10 mouse cellular contexts compared by ENCODE assay signal in genomic region chr3:68973574-68973973, GRCm38 (mm10).
"Had no signal": no experiment of that assay in that cellular context is flagged by ENCODE, and none has a peak within 500 bp of the region (broad histone marks: within the 10 kb centered on the region; RNA-seq: fewer than 3 reads in every experiment).

No protein-coding gene starts in this region.

- H3K4me1 ChIP-seq: kidney, embryonic 15.5 days; limb, embryonic 15.5 days; midbrain, embryonic 13.5 days; neural tube, embryonic 15.5 days had no signal

- ATAC-seq: intestine, embryonic 16.5 days; liver, embryonic 12.5 days; midbrain, embryonic 13.5 days had no signal

- H3K9me3 ChIP-seq: kidney, embryonic 15.5 days; limb, embryonic 15.5 days; liver, embryonic 12.5 days; midbrain, embryonic 13.5 days; neural tube, embryonic 15.5 days; stomach, embryonic 15.5 days had no signal

- H3K27me3 ChIP-seq: kidney, embryonic 15.5 days; limb, embryonic 15.5 days; liver, embryonic 12.5 days; midbrain, embryonic 13.5 days; neural tube, embryonic 15.5 days; stomach, embryonic 15.5 days had no signal

- H3K27ac ChIP-seq: kidney, embryonic 15.5 days; left cerebral cortex, adult 2 months; limb, embryonic 15.5 days; liver, embryonic 12.5 days; midbrain, embryonic 13.5 days; neural tube, embryonic 15.5 days; stomach, embryonic 15.5 days had no signal

- H3K4me3 ChIP-seq: kidney, embryonic 15.5 days; left cerebral cortex, adult 2 months; limb, embryonic 15.5 days; liver, embryonic 12.5 days; midbrain, embryonic 13.5 days; neural tube, embryonic 15.5 days; stomach, embryonic 15.5 days had no signal

- H3K4me2 ChIP-seq: kidney, embryonic 15.5 days; limb, embryonic 15.5 days; liver, embryonic 12.5 days; midbrain, embryonic 13.5 days; neural tube, embryonic 15.5 days; stomach, embryonic 15.5 days had no signal

- H3K36me3 ChIP-seq: midbrain, embryonic 13.5 days; neural tube, embryonic 15.5 days; stomach, embryonic 15.5 days had no signal

- H3K9ac ChIP-seq: kidney, embryonic 15.5 days; limb, embryonic 15.5 days; liver, embryonic 12.5 days; midbrain, embryonic 13.5 days; neural tube, embryonic 15.5 days; stomach, embryonic 15.5 days had no signal

- DNase-seq: kidney, adult 2 months; kidney, postnatal 14 days had no signal
